Mouse (Mus musculus) heart, postnatal 10 days (tissue): ENCODE results near the gene Mrpl16. TPM values are rescaled to one million over a fixed set of nuclear protein-coding genes. Genes with fewer than 3 reads are reported as not detected.

Experiments used
- total RNA-seq, 2 experiments: library from RNA; stranded (reverse); gene quantifications; 2 replicates each; pipeline ENCODE4 v1.2.3; 2021

Mrpl16 gene
- total RNA-seq, 2 experiments from 2014 or later, result 90.2 to 93.8 TPM

Other genes with a start within 250 kb of the Mrpl16 start
- 1 to 10 TPM; 1.5 TPM for gene Ms4a4d, start 233.6 kb upstream of the Mrpl16 start, total RNA-seq
- 1 to 10 TPM; 1.5 to 2.7 TPM for gene Ms4a6d, start 165.5 kb upstream of the Mrpl16 start, total RNA-seq
- under 1 TPM in 1 of 2 experiments, not detected in 1; 0.47 TPM for gene Ms4a2, start 146.7 kb upstream of the Mrpl16 start, total RNA-seq
- gene Ms4a3, start 129.5 kb upstream of the Mrpl16 start, total RNA-seq, result not detected
- gene Oosp2, start 109.8 kb upstream of the Mrpl16 start, total RNA-seq, result not detected
- gene Oosp1, start 79.2 kb upstream of the Mrpl16 start, total RNA-seq, result not detected
- gene Oosp3, start 73.3 kb upstream of the Mrpl16 start, total RNA-seq, result not detected
- not detected for gene Gif, start 22.8 kb upstream of the Mrpl16 start, total RNA-seq
- 1 to 10 TPM; 5.9 to 8.4 TPM for gene Stx3, start 49.0 kb downstream of the Mrpl16 start, total RNA-seq
- not detected for gene Olfr1417, start 68.8 kb downstream of the Mrpl16 start, total RNA-seq
- gene Olfr1418, start 90.7 kb downstream of the Mrpl16 start, total RNA-seq, result not detected
- gene Olfr1419, start 104.7 kb downstream of the Mrpl16 start, total RNA-seq, result not detected
- gene Olfr1420, start 116.2 kb downstream of the Mrpl16 start, total RNA-seq, result not detected
- 10 to 100 TPM; 33.2 to 33.8 TPM for gene Patl1, start 142.0 kb downstream of the Mrpl16 start, total RNA-seq
- 10 to 100 TPM; 74.0 to 83.6 TPM for gene Osbp, start 195.6 kb downstream of the Mrpl16 start, total RNA-seq